Mouse (Mus musculus) myocyte (in vitro differentiated cells): Measurements from ENCODE around the gene Trak1. TPM values are rescaled to one million over a fixed set of nuclear protein-coding genes. Genes with fewer than 3 reads are reported as not detected.

Experiments used
- H3K27me3 ChIP-seq: one replicate; pipeline ENCODE4 v1.6.1; 2011; ENCODE audit not compliant: control insufficient read depth, insufficient read depth, insufficient read length
- H3K36me3 ChIP-seq: one replicate; pipeline ENCODE4 v1.6.1; 2011; ENCODE audit not compliant: control insufficient read depth, insufficient read depth
- H3K4me2 ChIP-seq: one replicate; pipeline ENCODE4 v1.6.1; 2011; ENCODE audit warnings: low read depth, control low read depth
- H3K4me3 ChIP-seq: one replicate; pipeline ENCODE4 v1.5.1; 2011; ENCODE audit warnings: mild to moderate bottlenecking, control low read depth, moderate library complexity
- H3K79me2 ChIP-seq: one replicate; pipeline ENCODE4 v1.6.1; 2011; ENCODE audit not compliant: control insufficient read depth, insufficient read depth
- H3ac ChIP-seq: one replicate; pipeline ENCODE4 v1.6.1; 2011; ENCODE audit not compliant: control insufficient read depth, insufficient read length
- CEBPB ChIP-seq: IDR thresholded peaks from 2 replicates; pipeline ENCODE4 v1.6.1; 2011; ENCODE audit warnings: mild to moderate bottlenecking, moderate library complexity; ENCODE audit not compliant: poor library complexity, insufficient read depth, severe bottlenecking
- E2F4 ChIP-seq: IDR thresholded peaks from one replicate; pipeline ENCODE4 v1.6.1; 2011; ENCODE audit warnings: mild to moderate bottlenecking, control low read depth, moderate library complexity; ENCODE audit not compliant: insufficient read depth
- MAX ChIP-seq: IDR thresholded peaks from one replicate; pipeline ENCODE4 v1.6.1; 2011; ENCODE audit warnings: low read depth, mild to moderate bottlenecking, control low read depth
- MYOD1 ChIP-seq, 3 experiments: IDR thresholded peaks; one replicate each; pipeline ENCODE4 v1.6.1; 2011; ENCODE audit warnings: control low read depth in 2 of 3, low read depth in 2 of 3, mild to moderate bottlenecking in 2 of 3, moderate library complexity in 1 of 3; ENCODE audit not compliant: insufficient read length in 2 of 3, control insufficient read depth in 1 of 3
- MYOG ChIP-seq, 3 experiments: IDR thresholded peaks; one replicate each; pipeline ENCODE4 v1.6.1; 2011; ENCODE audit warnings: control low read depth in 2 of 3, low read depth in 2 of 3, mild to moderate bottlenecking in 2 of 3; ENCODE audit not compliant: insufficient read length in 2 of 3, control insufficient read depth in 1 of 3, insufficient read depth in 1 of 3
- POLR2A ChIP-seq: IDR thresholded peaks from one replicate; pipeline ENCODE4 v1.6.1; 2011; ENCODE audit warnings: low read depth, mild to moderate bottlenecking, control low read depth, moderate library complexity; ENCODE audit not compliant: insufficient read length
- POLR2AphosphoS2 ChIP-seq: IDR thresholded peaks from one replicate; pipeline ENCODE4 v1.6.1; 2011; ENCODE audit warnings: low read depth, control low read depth; ENCODE audit not compliant: insufficient read length
- REST ChIP-seq: IDR thresholded peaks from one replicate; pipeline ENCODE4 v1.6.1; 2011; ENCODE audit warnings: mild to moderate bottlenecking, control low read depth, moderate library complexity; ENCODE audit not compliant: insufficient read depth, insufficient read length
- SRF ChIP-seq: IDR thresholded peaks from one replicate; pipeline ENCODE4 v1.6.1; 2011; ENCODE audit warnings: low read depth; ENCODE audit not compliant: control insufficient read depth, insufficient read length
- TCF12 ChIP-seq: IDR thresholded peaks from one replicate; pipeline ENCODE4 v1.6.1; 2011; ENCODE audit warnings: mild to moderate bottlenecking, control low read depth; ENCODE audit not compliant: poor library complexity, insufficient read depth, severe bottlenecking
- TCF3 ChIP-seq: IDR thresholded peaks from one replicate; pipeline ENCODE4 v1.6.1; 2011; ENCODE audit warnings: low read depth, control low read depth; ENCODE audit not compliant: insufficient read length
- USF1 ChIP-seq: IDR thresholded peaks from one replicate; pipeline ENCODE4 v1.6.1; 2011; ENCODE audit warnings: low read depth, mild to moderate bottlenecking, control low read depth, moderate library complexity
- polyA plus RNA-seq: library from polyadenylated mRNA; unstranded; fragments of >200 nt; fragmentation: generic; extraction: Trizol; gene quantifications from one replicate; pipeline ENCODE4 v1.2.1, GENCODE M21; 2012; ENCODE audit warnings: missing spikeins

The Trak1 gene
- polyA plus RNA-seq, 1 experiment = 60.8 TPM

DNA sequence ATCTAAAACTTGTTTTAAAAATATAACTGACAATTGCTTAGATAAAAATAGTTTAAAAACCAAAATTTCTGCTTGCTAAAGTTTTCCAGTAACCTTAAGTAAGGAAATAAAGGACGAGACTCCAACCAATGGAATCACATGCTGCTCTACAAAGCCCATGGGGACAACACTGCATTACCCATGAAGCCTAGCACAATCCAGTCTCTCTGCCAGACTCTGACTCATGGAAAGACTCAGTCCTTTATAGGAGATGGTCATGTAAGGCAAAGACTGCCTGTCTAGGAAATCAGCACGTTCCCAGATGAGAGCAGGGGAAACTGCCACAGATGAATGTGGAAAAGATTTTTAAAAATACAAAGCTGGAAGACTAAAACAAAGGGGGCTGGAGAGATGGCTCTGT is 43.3 kb upstream of the Trak1 start:
- H3K4me3 ChIP-seq = no peak overlapping the region
- H3K4me2 ChIP-seq = no peak overlapping the region
- H3K27me3 ChIP-seq = no peaks in the 10 kb centered on the region
- no peaks in the 10 kb centered on the region for H3K79me2 ChIP-seq
- no peaks in the 10 kb centered on the region for H3K36me3 ChIP-seq
- no peak overlapping the region for H3ac ChIP-seq
- TF ChIP-seq MYOG (IDR thresholded peaks at IDR 0.05; ENCODE audit: control insufficient read depth in 1 of 3, insufficient read depth in 1 of 3, insufficient read length in 2 of 3, low read depth in 2 of 3) (no peak), REST (no peak), USF1 (no peak), SRF (no peak), MAX (no peak), MYOD1 (IDR thresholded peaks at IDR 0.05; ENCODE audit: control insufficient read depth in 1 of 3, insufficient read length in 2 of 3, low read depth in 2 of 3) (no peak), TCF12 (no peak), TCF3 (no peak), CEBPB (no peak), POLR2AphosphoS2 (no peak), E2F4 (no peak)

DNA sequence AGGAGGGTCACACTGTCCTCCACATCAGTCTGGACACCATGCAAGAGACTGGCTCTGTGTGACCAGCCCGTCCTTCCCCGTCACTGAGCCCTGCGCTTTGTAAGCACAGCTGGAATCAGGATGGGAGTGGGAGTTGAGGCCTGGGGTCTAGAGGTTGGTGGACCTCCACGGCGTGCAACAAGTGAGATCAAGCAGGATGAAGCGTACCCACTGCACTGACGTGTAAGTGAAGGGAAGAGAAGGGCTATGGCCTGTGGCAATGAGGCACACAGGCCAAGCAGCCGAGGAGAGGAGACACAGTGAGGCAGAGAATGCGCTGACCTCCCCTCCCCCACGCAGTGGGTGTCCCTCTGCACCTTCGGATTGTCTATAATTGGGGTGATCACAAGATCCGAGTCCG is 42.5 kb upstream of the Trak1 start:
- Histone ChIP-seq H3K36me3 (no peaks in the 10 kb centered on the region), H3K4me3 (no peak overlapping the region), H3K27me3 (no peaks in the 10 kb centered on the region), H3K79me2 (no peaks in the 10 kb centered on the region), H3K4me2 (no peak overlapping the region), H3ac (no peak overlapping the region)
- TF ChIP-seq TCF3 (no peak), USF1 (no peak), MAX (no peak), CEBPB (no peak), SRF (no peak), TCF12 (no peak)

DNA sequence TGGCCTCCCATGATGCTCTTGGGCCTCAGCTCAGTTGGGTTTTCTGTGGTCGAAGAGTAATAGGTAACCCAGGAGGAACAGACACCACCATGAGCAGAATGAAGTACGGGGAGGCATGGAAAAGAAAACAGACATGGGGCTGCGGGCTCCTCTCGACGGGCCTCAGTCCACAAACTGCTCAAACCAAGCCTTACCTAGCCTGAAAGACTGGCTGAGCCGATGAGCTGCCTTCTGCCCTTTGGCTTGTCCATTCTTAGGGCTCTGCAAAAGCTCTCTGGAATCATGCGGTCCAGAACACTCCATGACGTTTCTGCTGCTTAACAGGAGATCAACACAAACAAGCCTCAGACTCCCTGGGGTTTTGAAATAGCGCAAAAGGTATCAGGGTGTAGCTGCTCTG is 40.2 kb upstream of the Trak1 start:
- no peak for TF ChIP-seq E2F4
- no peak for TF ChIP-seq MYOG (IDR thresholded peaks at IDR 0.05; ENCODE audit: control insufficient read depth in 1 of 3, insufficient read depth in 1 of 3, insufficient read length in 2 of 3, low read depth in 2 of 3)
- TF ChIP-seq USF1 = no peak
- TF ChIP-seq REST = no peak
- H3K79me2 ChIP-seq = no peaks in the 10 kb centered on the region
- no peaks in the 10 kb centered on the region for H3K27me3 ChIP-seq
- H3K4me2 ChIP-seq = no peak overlapping the region
- no peak overlapping the region for H3ac ChIP-seq
- H3K4me3 ChIP-seq = no peak overlapping the region
- no peaks in the 10 kb centered on the region for H3K36me3 ChIP-seq

GRCm38 (mm10) chr9:121265307-121265706 is 32.0 kb upstream of the Trak1 start:
- H3K4me2 ChIP-seq = no peak overlapping the region
- H3ac ChIP-seq = no peak overlapping the region
- H3K27me3 ChIP-seq = no peaks in the 10 kb centered on the region
- H3K4me3 ChIP-seq = no peak overlapping the region
- no peaks in the 10 kb centered on the region for H3K79me2 ChIP-seq
- no peak for TF ChIP-seq CEBPB
- no peaks in the 10 kb centered on the region for H3K36me3 ChIP-seq

DNA sequence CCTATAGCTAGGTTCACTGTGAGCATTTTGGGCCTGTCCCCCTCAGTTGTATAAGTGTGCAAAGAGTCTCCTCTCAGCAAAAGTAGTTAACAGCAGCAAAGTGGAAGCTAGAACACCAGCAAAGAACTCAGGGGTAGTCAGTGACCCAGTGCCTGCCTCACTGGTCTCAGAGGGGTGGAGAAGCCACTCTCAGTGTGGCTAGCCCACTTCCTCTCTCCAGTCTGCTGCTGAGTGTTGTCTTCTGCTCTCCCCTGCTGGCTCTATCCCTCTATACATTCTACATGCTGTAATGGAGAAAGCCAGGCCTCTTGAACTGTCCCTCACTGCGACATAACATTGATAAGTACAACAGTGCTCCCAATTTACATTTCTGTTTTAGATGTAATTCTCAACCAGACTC is 26.2 kb upstream of the Trak1 start:
- Histone ChIP-seq H3K4me2 (no peak overlapping the region), H3ac (no peak overlapping the region), H3K36me3 (no peaks in the 10 kb centered on the region), H3K79me2 (no peaks in the 10 kb centered on the region), H3K27me3 (no peaks in the 10 kb centered on the region), H3K4me3 (no peak overlapping the region)
- no peak for TF ChIP-seq MAX

- H3ac ChIP-seq = no peak overlapping the region
- no peaks in the 10 kb centered on the region for H3K36me3 ChIP-seq
- no peaks in the 10 kb centered on the region for H3K79me2 ChIP-seq
- no peak overlapping the region for H3K4me3 ChIP-seq
- H3K4me2 ChIP-seq = no peak overlapping the region
- TF ChIP-seq USF1 (no peak), TCF12 (no peak), MYOG (IDR thresholded peaks at IDR 0.05; ENCODE audit: control insufficient read depth in 1 of 3, insufficient read depth in 1 of 3, insufficient read length in 2 of 3, low read depth in 2 of 3) (no peak), MYOD1 (IDR thresholded peaks at IDR 0.05; ENCODE audit: control insufficient read depth in 1 of 3, insufficient read length in 2 of 3, low read depth in 2 of 3) (no peak), SRF (no peak), REST (no peak), POLR2AphosphoS2 (no peak), MAX (no peak), E2F4 (no peak), TCF3 (no peak), POLR2A (no peak), CEBPB (no peak)
- H3K27me3 ChIP-seq = no peaks in the 10 kb centered on the region
Measured at GRCm38 (mm10) chr9:121271561-121271960, 25.7 kb upstream of the Trak1 start.
